Comparison of ENCODE assay signal across 32 mouse cellular contexts in the genomic region with DNA sequence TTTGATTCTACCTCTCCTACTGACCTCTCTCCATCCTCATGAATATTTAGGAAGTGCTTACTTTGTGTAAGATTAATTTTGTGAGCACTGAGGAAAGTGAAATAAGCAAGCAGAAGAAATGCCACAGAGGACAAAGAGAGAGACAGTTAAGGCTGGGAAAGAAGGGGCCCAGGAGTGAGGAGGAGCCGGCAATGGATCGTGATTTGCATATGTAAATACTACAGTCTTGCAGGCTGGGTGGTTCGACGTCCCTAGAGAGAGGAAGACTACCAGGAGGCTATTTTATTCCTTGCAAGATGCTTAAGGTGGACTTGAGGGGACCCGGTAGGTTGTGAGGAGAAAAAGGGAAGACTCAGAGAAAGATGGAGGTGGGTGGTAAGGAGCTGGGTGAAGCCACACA. TPM values are rescaled to one million over a fixed set of nuclear protein-coding genes. Genes with fewer than 3 reads are reported as not detected.
DNase-seq lines count a peak whose midpoint lies in the region; ATAC-seq lines count a peak whose summit lies in the region.
"Had no signal": no experiment of that assay in that cellular context is flagged by ENCODE, and none has a peak within 500 bp of the region (broad histone marks: within the 10 kb centered on the region; RNA-seq: fewer than 3 reads in every experiment).

No protein-coding gene starts in this region.

- no peak for DNase-seq in forebrain, embryonic 11.5 days (ENCODE audit: low spot score)
- no peak for DNase-seq in hindbrain, embryonic 11.5 days (ENCODE audit: low spot score)
- no peak for DNase-seq in neural tube, embryonic 10.5 days (ENCODE audit: extremely low spot score, low spot score)
- DNase-seq in heart, postnatal 10 days, result no peak
- DNase-seq in yolk sac, embryonic 10.5 days (ENCODE audit: low spot score), result no peak
- DNase-seq: adrenal gland, adult 2 months; adrenal gland, postnatal 36 days; cerebellum, adult 2 months; cerebellum, postnatal 14 days; gastrocnemius, postnatal 25 days; heart, adult 18-20 months; heart, postnatal 4 days; kidney, adult 9 months; kidney, postnatal 10 days; thymus, postnatal 4 days had no signal

- no peak for ATAC-seq in forebrain, embryonic 13.5 days
- ATAC-seq in forebrain, embryonic 11.5 days (replicated peaks; ENCODE audit: low FRiP score), result no peak
- no peak for ATAC-seq in hindbrain, embryonic 15.5 days (ENCODE audit: low FRiP score, low read depth)
- no peak for ATAC-seq in hindbrain, embryonic 11.5 days (ENCODE audit: low FRiP score)
- no peak for ATAC-seq in neural tube, embryonic 13.5 days (ENCODE audit: low read depth)
- ATAC-seq: activated CD4-positive, CD25-positive, alpha-beta regulatory T cell, adult 4 months; intestine, postnatal 0 days had no signal

- no peak overlapping the region for H3K4me3 ChIP-seq in forebrain, embryonic 13.5 days
- no peak overlapping the region for H3K4me3 ChIP-seq in forebrain, embryonic 11.5 days (ENCODE audit: low read depth, low read length)
- H3K4me3 ChIP-seq in hindbrain, embryonic 15.5 days, result no peak overlapping the region
- no peak overlapping the region for H3K4me3 ChIP-seq in hindbrain, embryonic 11.5 days (ENCODE audit: low read depth, low read length)
- H3K4me3 ChIP-seq in neural tube, embryonic 13.5 days, result no peak overlapping the region
- H3K4me3 ChIP-seq: embryonic facial prominence, embryonic 10.5 days; embryonic facial prominence, embryonic 15.5 days; limb, embryonic 13.5 days; lung, embryonic 15.5 days; midbrain, embryonic 10.5 days; neural tube, embryonic 12.5 days had no signal

- peaks cover 66% of the 10 kb centered on the region for H3K4me1 ChIP-seq in forebrain, embryonic 13.5 days
- H3K4me1 ChIP-seq in forebrain, embryonic 11.5 days (replicated peaks; ENCODE audit: control insufficient read depth, insufficient read depth, low read length), result peaks cover 15% of the 10 kb centered on the region; the same call in 1 of the 2 replicates
- H3K4me1 ChIP-seq in hindbrain, embryonic 15.5 days (replicated peaks), result peaks cover 62% of the 10 kb centered on the region
- H3K4me1 ChIP-seq in hindbrain, embryonic 11.5 days (replicated peaks; ENCODE audit: control insufficient read depth, insufficient read depth, low read length), result peaks cover 18% of the 10 kb centered on the region
- H3K4me1 ChIP-seq in neural tube, embryonic 13.5 days (replicated peaks), result peaks cover 89% of the 10 kb centered on the region

- peaks cover 17% of the 10 kb centered on the region for H3K36me3 ChIP-seq in forebrain, embryonic 13.5 days (ENCODE audit: poor library complexity, severe bottlenecking)
- H3K36me3 ChIP-seq in forebrain, embryonic 11.5 days (ENCODE audit: control insufficient read depth, insufficient read depth, low read length), result no peaks in the 10 kb centered on the region
- H3K36me3 ChIP-seq in hindbrain, embryonic 15.5 days, result no peaks in the 10 kb centered on the region
- H3K36me3 ChIP-seq in hindbrain, embryonic 11.5 days (ENCODE audit: control insufficient read depth, insufficient read depth, low read length), result no peaks in the 10 kb centered on the region
- peaks cover 10% of the 10 kb centered on the region for H3K36me3 ChIP-seq in neural tube, embryonic 13.5 days
- H3K36me3 ChIP-seq: embryonic facial prominence, embryonic 10.5 days; embryonic facial prominence, embryonic 15.5 days; limb, embryonic 13.5 days; lung, embryonic 15.5 days; midbrain, embryonic 10.5 days; neural tube, embryonic 12.5 days had no signal

- no peaks in the 10 kb centered on the region for H3K9me3 ChIP-seq in forebrain, embryonic 13.5 days (replicated peaks)
- no peaks in the 10 kb centered on the region for H3K9me3 ChIP-seq in forebrain, embryonic 11.5 days (ENCODE audit: control insufficient read depth, low read length)
- no peaks in the 10 kb centered on the region for H3K9me3 ChIP-seq in hindbrain, embryonic 15.5 days
- no peaks in the 10 kb centered on the region for H3K9me3 ChIP-seq in hindbrain, embryonic 11.5 days (ENCODE audit: control insufficient read depth, low read length)
- H3K9me3 ChIP-seq in neural tube, embryonic 13.5 days, result no peaks in the 10 kb centered on the region
- H3K9me3 ChIP-seq: embryonic facial prominence, embryonic 10.5 days; embryonic facial prominence, embryonic 15.5 days; limb, embryonic 13.5 days; lung, embryonic 15.5 days; midbrain, embryonic 10.5 days; neural tube, embryonic 12.5 days had no signal

- no peaks in the 10 kb centered on the region for H3K27me3 ChIP-seq in forebrain, embryonic 13.5 days
- H3K27me3 ChIP-seq in forebrain, embryonic 11.5 days (ENCODE audit: control insufficient read depth, insufficient read depth, low read length), result no peaks in the 10 kb centered on the region; the same call in 1 of the 2 replicates
- no peaks in the 10 kb centered on the region for H3K27me3 ChIP-seq in hindbrain, embryonic 15.5 days
- H3K27me3 ChIP-seq in hindbrain, embryonic 11.5 days (ENCODE audit: control insufficient read depth, insufficient read depth, low read length), result peaks cover 9% of the 10 kb centered on the region
- no peaks in the 10 kb centered on the region for H3K27me3 ChIP-seq in neural tube, embryonic 13.5 days
- H3K27me3 ChIP-seq: neural tube, embryonic 12.5 days had no signal

- peak overlapping the region; percentile 36; the same call in 1 of the 2 replicates for H3K27ac ChIP-seq in forebrain, embryonic 13.5 days
- no peak overlapping the region for H3K27ac ChIP-seq in forebrain, embryonic 11.5 days (ENCODE audit: low read depth, low read length)
- H3K27ac ChIP-seq in hindbrain, embryonic 15.5 days (replicated peaks), result 0 out of 2 replicates have a peak overlapping the region, but pooled peaks have one; percentile 2
- H3K27ac ChIP-seq in hindbrain, embryonic 11.5 days (ENCODE audit: low read depth, low read length), result no peak overlapping the region
- H3K27ac ChIP-seq in neural tube, embryonic 13.5 days (replicated peaks), result peak overlapping the region; percentile 62; the same call in 1 of the 2 replicates
- H3K27ac ChIP-seq: embryonic facial prominence, embryonic 10.5 days; embryonic facial prominence, embryonic 15.5 days; limb, embryonic 13.5 days; lung, embryonic 15.5 days; midbrain, embryonic 10.5 days; neural tube, embryonic 12.5 days had no signal

- no peak overlapping the region for H3K4me2 ChIP-seq in forebrain, embryonic 13.5 days
- H3K4me2 ChIP-seq in forebrain, embryonic 11.5 days (ENCODE audit: low read depth, low read length, severe bottlenecking), result no peak overlapping the region
- no peak overlapping the region for H3K4me2 ChIP-seq in hindbrain, embryonic 15.5 days
- no peak overlapping the region for H3K4me2 ChIP-seq in hindbrain, embryonic 11.5 days (replicated peaks; ENCODE audit: low read depth, low read length)
- no peak overlapping the region for H3K4me2 ChIP-seq in neural tube, embryonic 13.5 days
- H3K4me2 ChIP-seq: embryonic facial prominence, embryonic 15.5 days; heart, embryonic 11.5 days; limb, embryonic 13.5 days; liver, embryonic 11.5 days; lung, embryonic 15.5 days; neural tube, embryonic 12.5 days had no signal

- WGBS in forebrain, embryonic 13.5 days, result 35% methylated on average over 5 of the region's 5 CpGs
- 56% methylated on average over 5 of the region's 5 CpGs for WGBS in forebrain, embryonic 11.5 days
- 18% methylated on average over 5 of the region's 5 CpGs for WGBS in hindbrain, embryonic 15.5 days
- 32% methylated on average over 5 of the region's 5 CpGs for WGBS in hindbrain, embryonic 11.5 days
- 16% methylated on average over 5 of the region's 5 CpGs for WGBS in neural tube, embryonic 13.5 days

- peak overlapping the region; percentile 16; the same call in 1 of the 2 replicates for H3K9ac ChIP-seq in forebrain, embryonic 13.5 days
- H3K9ac ChIP-seq in forebrain, embryonic 11.5 days (ENCODE audit: low read length), result no peak overlapping the region
- no peak overlapping the region for H3K9ac ChIP-seq in hindbrain, embryonic 15.5 days
- H3K9ac ChIP-seq in hindbrain, embryonic 11.5 days (ENCODE audit: low read depth, low read length), result no peak overlapping the region
- H3K9ac ChIP-seq in neural tube, embryonic 13.5 days, result peak overlapping the region; percentile 34; the same call in 1 of the 2 replicates
- H3K9ac ChIP-seq: embryonic facial prominence, embryonic 15.5 days; limb, embryonic 13.5 days; lung, embryonic 15.5 days; neural tube, embryonic 12.5 days had no signal

- intact Hi-C loops in heart, postnatal 10 days (cut with DNase I), result no loop called here

RNA-seq across cellular contexts. Expression of gene Zfhx2, which starts 11.0 kb away (rescaled TPM):
- polyA plus RNA-seq in forebrain, embryonic 13.5 days (2015; fragmentation: Nextera tagmentation; extraction: Ambion mirVana), result 26.7 and 28.0 TPM in 2 replicates
- 15.9 TPM in 2 replicates for polyA plus RNA-seq in forebrain, embryonic 11.5 days (2014; fragmentation: Nextera tagmentation; extraction: Ambion mirVana)
- 24.0 and 24.9 TPM in 2 replicates for polyA plus RNA-seq in hindbrain, embryonic 15.5 days (2015; fragmentation: Nextera tagmentation; extraction: Ambion mirVana)
- 16.1 and 20.8 TPM in 2 replicates for polyA plus RNA-seq in hindbrain, embryonic 11.5 days (2014; fragmentation: Nextera tagmentation; extraction: Ambion mirVana)
- 30.4 and 33.6 TPM in 2 replicates for polyA plus RNA-seq in neural tube, embryonic 13.5 days (2015; fragmentation: Nextera tagmentation; extraction: Ambion mirVana)
- total RNA-seq in heart, postnatal 10 days (2021), result 1 to 10 TPM; 2.2 to 3.4 TPM

RNA-seq across cellular contexts. Expression of gene Thtpa, which starts 13.5 kb away (rescaled TPM):
- polyA plus RNA-seq in forebrain, embryonic 13.5 days (2015; fragmentation: Nextera tagmentation; extraction: Ambion mirVana), result 39.0 and 42.0 TPM in 2 replicates
- polyA plus RNA-seq in forebrain, embryonic 11.5 days (2014; fragmentation: Nextera tagmentation; extraction: Ambion mirVana), result 28.6 and 31.1 TPM in 2 replicates
- polyA plus RNA-seq in hindbrain, embryonic 15.5 days (2015; fragmentation: Nextera tagmentation; extraction: Ambion mirVana), result 29.4 and 32.6 TPM in 2 replicates
- polyA plus RNA-seq in hindbrain, embryonic 11.5 days (2014; fragmentation: Nextera tagmentation; extraction: Ambion mirVana), result 18.2 and 20.9 TPM in 2 replicates
- polyA plus RNA-seq in neural tube, embryonic 13.5 days (2015; fragmentation: Nextera tagmentation; extraction: Ambion mirVana), result 29.4 and 29.8 TPM in 2 replicates
- total RNA-seq in heart, postnatal 10 days (2021), result 10 to 100 TPM; 11.3 to 13.8 TPM

RNA-seq across cellular contexts. Expression of gene Ap1g2, which starts 25.3 kb away (rescaled TPM):
- 9.7 and 9.8 TPM in 2 replicates for polyA plus RNA-seq in forebrain, embryonic 13.5 days (2015; fragmentation: Nextera tagmentation; extraction: Ambion mirVana)
- polyA plus RNA-seq in forebrain, embryonic 11.5 days (2014; fragmentation: Nextera tagmentation; extraction: Ambion mirVana), result 13.9 and 14.8 TPM in 2 replicates
- polyA plus RNA-seq in hindbrain, embryonic 15.5 days (2015; fragmentation: Nextera tagmentation; extraction: Ambion mirVana), result 7.3 and 7.9 TPM in 2 replicates
- polyA plus RNA-seq in hindbrain, embryonic 11.5 days (2014; fragmentation: Nextera tagmentation; extraction: Ambion mirVana), result 9.0 and 9.4 TPM in 2 replicates
- 5.2 and 8.3 TPM in 2 replicates for polyA plus RNA-seq in neural tube, embryonic 13.5 days (2015; fragmentation: Nextera tagmentation; extraction: Ambion mirVana)
- total RNA-seq in heart, postnatal 10 days (2021), result 1 to 10 TPM; 5.5 to 5.7 TPM

RNA-seq across cellular contexts. Expression of gene Jph4, which starts 35.6 kb away (rescaled TPM):
- 17.5 and 17.7 TPM in 2 replicates for polyA plus RNA-seq in forebrain, embryonic 13.5 days (2015; fragmentation: Nextera tagmentation; extraction: Ambion mirVana)
- polyA plus RNA-seq in forebrain, embryonic 11.5 days (2014; fragmentation: Nextera tagmentation; extraction: Ambion mirVana), result 2.9 and 3.7 TPM in 2 replicates
- 33.6 and 40.7 TPM in 2 replicates for polyA plus RNA-seq in hindbrain, embryonic 15.5 days (2015; fragmentation: Nextera tagmentation; extraction: Ambion mirVana)
- 2.8 and 3.3 TPM in 2 replicates for polyA plus RNA-seq in hindbrain, embryonic 11.5 days (2014; fragmentation: Nextera tagmentation; extraction: Ambion mirVana)
- 21.1 and 21.4 TPM in 2 replicates for polyA plus RNA-seq in neural tube, embryonic 13.5 days (2015; fragmentation: Nextera tagmentation; extraction: Ambion mirVana)
- total RNA-seq in heart, postnatal 10 days (2021), result under 1 TPM; 0.12 to 0.15 TPM
- total RNA-seq: CH12.LX; megakaryocyte progenitor cell, adult 5-6 weeks had no signal
- polyA plus RNA-seq: activated CD4-positive, CD25-positive, alpha-beta regulatory T cell, adult 4 months; C2C12; liver, embryonic 16.5 days had no signal

Comparison
In these comparisons a context has a peak if more than half of its experiments do, and no peak if none do; other contexts are left out.
1. H3K27ac ChIP-seq: peak in forebrain, embryonic 13.5 days (single experiment), hindbrain, embryonic 15.5 days (single experiment) and neural tube, embryonic 13.5 days (single experiment); none in forebrain, embryonic 11.5 days (single experiment) and hindbrain, embryonic 11.5 days (single experiment).
2. H3K9ac ChIP-seq: peak in forebrain, embryonic 13.5 days (single experiment) and neural tube, embryonic 13.5 days (single experiment); none in forebrain, embryonic 11.5 days (single experiment), hindbrain, embryonic 15.5 days (single experiment) and hindbrain, embryonic 11.5 days (single experiment).